Mouse (Mus musculus): ENCODE results near the gene Slc25a33. TPM values are rescaled to one million over a fixed set of nuclear protein-coding genes. Genes with fewer than 3 reads are reported as not detected.

Gene Slc25a33
- total RNA-seq, 2 experiments from 2014 or later: not detected

DNA sequence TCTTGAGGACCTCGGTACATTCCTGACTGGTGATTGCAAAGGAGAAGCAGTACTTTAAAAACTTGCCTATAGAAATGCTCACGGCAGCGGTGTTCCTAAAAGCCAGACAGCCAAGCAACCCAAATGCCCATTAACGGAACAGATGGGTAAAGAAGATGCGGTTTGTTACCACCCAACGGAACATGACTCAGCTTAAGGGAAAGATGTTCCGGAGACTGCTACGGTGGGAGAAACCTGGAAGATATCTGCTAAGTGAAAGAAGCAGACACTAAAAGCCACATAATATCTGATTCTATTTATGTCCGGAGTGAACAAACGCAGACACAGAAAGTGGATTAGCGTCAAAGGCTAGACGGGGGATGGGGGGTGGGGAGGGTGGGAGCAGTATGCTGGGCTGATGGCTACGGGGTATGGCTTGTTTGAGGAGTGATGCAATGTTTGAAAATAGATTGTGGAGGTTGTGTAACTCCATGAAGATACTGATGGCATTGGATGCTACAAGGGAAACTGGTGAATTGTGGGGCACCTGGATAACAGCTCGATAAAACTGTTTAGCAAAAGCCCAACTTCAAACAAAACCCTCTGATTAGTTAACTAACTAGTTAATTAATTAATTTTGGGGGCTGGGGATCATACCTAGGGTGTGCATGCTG is 22.6 kb upstream of the Slc25a33 start:
- ATAC-seq (replicated peaks; ENCODE audit: low FRiP score, poor library complexity, severe bottlenecking): no peak

DNA sequence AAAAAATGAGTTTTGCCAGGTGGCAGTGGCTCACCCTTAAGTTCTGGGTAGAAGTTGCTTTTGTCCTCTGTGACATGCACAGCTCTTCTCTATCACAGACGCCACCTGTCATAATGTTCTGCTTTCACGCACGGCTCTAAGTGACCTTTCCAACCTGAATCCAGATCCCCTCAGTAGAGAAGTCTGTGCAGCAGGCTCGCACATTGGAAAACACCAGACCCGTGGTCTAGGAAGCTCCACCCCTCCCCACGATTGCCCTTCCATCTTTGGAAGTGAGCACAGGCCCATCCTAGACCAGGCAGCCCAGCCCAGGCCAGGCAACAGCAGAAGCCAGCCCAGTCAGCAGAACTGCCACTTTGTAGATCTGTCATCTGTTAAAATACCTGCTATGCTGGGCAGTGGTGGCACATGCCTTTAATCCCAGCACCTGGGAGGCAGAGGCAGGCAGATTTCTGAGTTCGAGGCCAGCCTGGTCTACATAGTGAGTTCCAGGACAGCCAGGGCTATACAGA is 20.9 kb upstream of the Slc25a33 start:
- ATAC-seq (replicated peaks; ENCODE audit: low FRiP score, poor library complexity, severe bottlenecking): no peak

GRCm38 (mm10) chr4:149794010-149794338 is 19.9 kb upstream of the Slc25a33 start:
- no peak for ATAC-seq (replicated peaks; ENCODE audit: low FRiP score, poor library complexity, severe bottlenecking)

DNA sequence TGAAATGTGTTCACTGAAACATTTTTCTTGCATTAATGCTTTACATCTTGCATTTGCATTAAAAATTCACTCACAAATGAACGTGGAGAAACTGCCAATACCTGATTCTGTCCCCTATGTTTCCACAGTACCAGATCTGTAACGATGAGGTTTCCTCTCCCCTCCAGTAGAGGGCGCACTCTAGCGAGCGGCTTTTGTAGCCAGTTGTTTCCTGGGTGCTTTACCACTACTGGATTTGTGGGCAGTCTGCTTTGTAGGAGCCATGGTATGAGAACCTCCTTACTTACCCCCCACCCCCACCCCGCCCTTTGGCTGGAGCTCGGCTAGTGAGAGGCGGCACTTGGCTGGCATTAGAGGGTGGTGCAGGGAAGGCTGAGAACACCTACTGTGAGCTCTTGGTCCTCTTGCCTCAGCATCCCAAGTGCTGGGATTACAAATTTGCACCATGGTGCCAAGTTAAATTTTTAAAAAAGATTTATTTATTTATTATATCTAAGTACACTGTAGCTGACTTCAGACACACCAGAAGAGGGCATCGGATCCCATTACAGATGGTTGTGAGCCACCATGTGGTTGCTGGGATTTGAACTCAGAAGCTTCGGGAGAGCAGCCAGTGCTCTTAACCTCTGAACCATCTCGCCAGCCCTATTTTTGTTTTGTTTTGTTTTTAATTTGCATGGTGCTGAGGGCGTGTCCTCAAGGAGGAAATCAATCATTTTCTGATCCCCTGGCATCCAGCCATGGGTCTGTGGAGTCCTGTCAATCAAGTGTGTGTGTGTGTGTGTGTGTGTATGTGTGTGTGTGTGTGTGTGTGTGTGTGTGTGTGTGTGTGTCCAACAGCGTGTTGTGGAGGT is 19.3 kb upstream of the Slc25a33 start:
- no peak for ATAC-seq (replicated peaks; ENCODE audit: low FRiP score, poor library complexity, severe bottlenecking)

GRCm38 (mm10) chr4:149792159-149792800 is 18.2 kb upstream of the Slc25a33 start:
- ATAC-seq (replicated peaks; ENCODE audit: low FRiP score, poor library complexity, severe bottlenecking): no peak

DNA sequence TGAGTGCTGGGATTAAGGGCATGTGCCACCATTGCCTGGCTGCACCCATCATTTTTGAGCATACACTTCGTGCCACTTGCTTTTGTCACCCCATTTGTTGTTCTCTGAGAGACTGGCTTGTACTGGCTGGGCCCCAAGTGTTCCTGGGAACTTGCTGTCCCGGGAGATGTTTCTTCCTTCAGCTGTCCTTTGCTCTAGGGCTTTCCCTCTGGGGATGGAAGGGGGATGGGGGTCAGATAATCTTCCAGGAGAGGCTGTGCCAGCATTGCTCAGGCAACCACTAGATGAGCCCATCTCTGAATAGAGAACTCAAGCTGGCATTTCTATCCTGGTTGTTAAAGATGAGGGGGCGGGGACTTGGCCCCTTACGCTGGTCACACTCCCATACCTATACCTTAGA is 17.4 kb upstream of the Slc25a33 start:
- ATAC-seq (replicated peaks; ENCODE audit: low FRiP score, poor library complexity, severe bottlenecking): no peak

DNA sequence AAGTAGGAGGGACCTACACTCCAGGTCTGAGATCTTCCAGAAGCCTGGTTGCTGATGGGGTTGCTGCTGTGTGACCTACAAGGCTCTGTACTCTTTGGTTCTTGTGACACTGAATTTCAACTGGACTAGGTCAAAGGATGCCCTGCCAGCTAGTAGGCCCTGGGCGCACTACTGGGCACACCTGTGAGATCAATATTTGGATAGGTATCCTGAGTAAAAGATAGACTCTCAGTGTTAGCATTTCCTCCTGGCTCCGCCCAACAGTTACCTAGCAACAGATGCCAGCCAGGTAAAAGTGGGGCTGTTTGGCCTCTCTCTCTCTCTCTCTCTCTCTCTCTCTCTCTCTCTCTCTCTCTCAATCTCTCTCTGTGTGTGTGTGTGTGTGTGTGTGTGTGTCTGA is 16.9 kb upstream of the Slc25a33 start:
- no peak for ATAC-seq (replicated peaks; ENCODE audit: low FRiP score, poor library complexity, severe bottlenecking)

GRCm38 (mm10) chr4:149790546-149790945 is 16.5 kb upstream of the Slc25a33 start:
- no peak for ATAC-seq (replicated peaks; ENCODE audit: low FRiP score, poor library complexity, severe bottlenecking)

- ATAC-seq (replicated peaks; ENCODE audit: low FRiP score, poor library complexity, severe bottlenecking): 0 out of 2 replicates have a peak, but pooled peaks have one; percentile 29
Measured at GRCm38 (mm10) chr4:149789421-149790194, 15.5 kb upstream of the Slc25a33 start.

DNA sequence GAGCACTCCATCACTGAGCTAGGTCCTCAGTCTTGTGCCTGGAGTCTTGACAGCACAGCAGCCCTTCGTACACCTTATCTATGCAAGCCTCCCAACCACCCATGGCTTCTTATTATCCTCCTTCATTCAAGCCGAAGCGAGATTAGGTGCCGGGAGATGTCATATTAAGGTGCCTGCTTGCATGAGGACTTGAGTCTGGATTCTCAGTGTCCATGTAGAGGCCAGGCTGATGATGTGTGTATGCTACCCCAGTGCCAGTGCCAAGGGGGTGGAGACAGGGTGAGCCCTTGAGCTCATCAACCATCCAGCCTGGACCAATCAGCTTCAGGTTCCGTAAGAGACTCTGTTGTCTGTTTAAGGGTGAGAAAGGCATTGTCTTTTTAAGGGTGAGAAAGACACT is 10.8 kb upstream of the Slc25a33 start:
- ATAC-seq (replicated peaks; ENCODE audit: low FRiP score, poor library complexity, severe bottlenecking): no peak

GRCm38 (mm10) chr4:149784371-149784770 is 10.3 kb upstream of the Slc25a33 start:
- ATAC-seq (replicated peaks; ENCODE audit: low FRiP score, poor library complexity, severe bottlenecking): no peak

DNA sequence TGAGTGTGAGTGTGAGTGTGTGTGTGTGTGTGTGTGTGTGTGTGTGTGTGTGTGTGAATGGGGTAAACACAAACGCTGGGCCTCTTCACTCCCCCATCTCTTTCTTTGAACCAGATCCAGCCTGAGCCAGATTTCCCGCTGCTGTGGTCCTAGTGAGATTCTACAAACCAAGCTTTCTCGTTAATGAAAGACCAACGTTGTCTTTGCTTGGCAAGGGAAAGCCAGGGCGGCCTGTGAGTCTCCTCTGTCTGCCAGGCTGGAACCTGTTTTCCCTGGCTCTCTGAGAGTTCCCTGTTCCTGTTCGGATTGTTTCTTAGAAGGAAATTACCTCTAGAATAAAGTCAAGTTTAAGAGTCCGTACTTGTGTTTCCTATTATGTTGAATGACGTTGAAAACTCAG is 8.9 kb upstream of the Slc25a33 start:
- no peak for ATAC-seq (replicated peaks; ENCODE audit: low FRiP score, poor library complexity, severe bottlenecking)

GRCm38 (mm10) chr4:149780565-149781356 is 6.7 kb upstream of the Slc25a33 start:
- peak; percentile 61 for ATAC-seq (replicated peaks; ENCODE audit: low FRiP score, poor library complexity, severe bottlenecking)

DNA sequence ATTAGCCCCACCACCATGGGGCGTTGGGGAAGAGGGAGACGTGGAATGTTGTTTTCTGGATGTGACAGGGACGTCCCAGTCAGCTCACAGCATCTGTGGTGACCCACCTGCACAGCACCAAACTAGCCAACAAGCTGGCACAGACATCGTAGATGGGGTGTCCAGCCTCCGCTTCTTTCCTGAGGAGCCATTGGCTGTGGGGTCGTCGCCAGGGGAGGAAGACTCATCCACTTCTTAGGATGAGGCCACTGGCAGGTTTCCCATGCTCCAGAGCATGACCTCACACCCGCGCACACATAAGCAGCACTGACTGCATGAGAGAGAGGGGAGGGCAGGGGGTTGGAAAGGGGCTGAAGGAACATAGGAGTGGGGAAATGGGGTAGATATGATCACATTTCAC is 5.9 kb upstream of the Slc25a33 start:
- no peak for ATAC-seq (replicated peaks; ENCODE audit: low FRiP score, poor library complexity, severe bottlenecking)

GRCm38 (mm10) chr4:149777126-149777525 is 3.0 kb upstream of the Slc25a33 start:
- ATAC-seq (replicated peaks; ENCODE audit: low FRiP score, poor library complexity, severe bottlenecking): no peak

GRCm38 (mm10) chr4:149775760-149776362 is 1.8 kb upstream of the Slc25a33 start:
- ATAC-seq (replicated peaks; ENCODE audit: low FRiP score, poor library complexity, severe bottlenecking): no peak

DNA sequence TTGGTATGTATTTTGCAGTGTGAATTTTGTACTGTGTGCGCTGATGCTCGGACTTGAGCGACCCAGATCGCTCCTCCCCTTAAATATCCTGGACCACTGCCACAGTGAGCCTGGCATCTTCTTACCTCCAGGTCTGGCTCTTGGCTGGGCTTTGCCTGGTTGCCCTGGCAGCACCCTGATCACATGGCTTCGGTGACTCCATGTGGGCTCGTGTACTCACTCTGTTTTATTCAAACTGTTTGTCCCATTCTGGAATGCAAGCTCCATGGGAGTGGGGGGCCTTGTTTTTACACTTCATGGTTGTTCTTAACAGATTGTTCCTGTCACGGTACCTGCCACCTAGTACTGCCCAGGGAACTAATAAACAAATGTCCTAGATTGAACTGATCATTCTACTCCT is 1.3 kb upstream of the Slc25a33 start:
- no peak for ATAC-seq (replicated peaks; ENCODE audit: low FRiP score, poor library complexity, severe bottlenecking)

DNA sequence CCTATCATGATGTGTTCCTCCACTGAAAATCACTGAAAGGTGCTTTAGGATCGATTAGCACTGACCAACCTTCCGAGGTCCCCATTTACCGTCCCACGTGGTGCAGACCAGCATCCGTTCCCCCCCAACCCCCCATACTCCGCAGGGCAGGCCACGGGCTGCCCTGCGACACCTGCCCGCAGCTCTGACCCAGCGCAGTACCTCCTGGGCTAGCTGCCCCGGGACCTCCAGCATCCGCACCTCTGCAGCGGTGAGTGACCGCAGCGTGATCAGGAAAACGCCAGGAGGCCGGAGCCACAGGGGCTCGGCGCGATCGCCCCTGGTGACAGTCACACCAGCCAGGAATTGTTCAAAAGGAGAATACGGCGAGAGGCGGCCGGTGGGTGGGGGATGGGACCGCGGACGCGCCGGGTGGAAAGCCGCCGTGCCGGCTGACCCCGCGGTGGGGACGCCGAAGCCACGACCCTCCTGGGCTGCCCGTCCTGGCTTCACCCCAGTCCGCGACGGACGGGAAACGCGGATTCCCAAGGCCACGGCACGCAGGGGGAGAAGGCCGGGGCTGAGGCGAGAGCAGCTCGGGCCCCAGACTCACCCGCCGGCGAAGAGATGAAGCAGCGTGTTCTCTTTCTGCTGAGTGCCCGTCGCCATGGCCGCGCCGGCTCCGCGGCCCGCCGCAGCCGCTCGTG is 526 bp downstream of the Slc25a33 start:
- no peak for ATAC-seq (replicated peaks; ENCODE audit: low FRiP score, poor library complexity, severe bottlenecking)

Measured in erythroblast, adult 5-6 weeks (primary cell).